Mouse (Mus musculus): ENCODE data around the gene Lilra5. TPM values are rescaled to one million over a fixed set of nuclear protein-coding genes. Genes with fewer than 3 reads are reported as not detected.

Lilra5 gene
- not detected in 2 replicates for total RNA-seq (2023)

DNA sequence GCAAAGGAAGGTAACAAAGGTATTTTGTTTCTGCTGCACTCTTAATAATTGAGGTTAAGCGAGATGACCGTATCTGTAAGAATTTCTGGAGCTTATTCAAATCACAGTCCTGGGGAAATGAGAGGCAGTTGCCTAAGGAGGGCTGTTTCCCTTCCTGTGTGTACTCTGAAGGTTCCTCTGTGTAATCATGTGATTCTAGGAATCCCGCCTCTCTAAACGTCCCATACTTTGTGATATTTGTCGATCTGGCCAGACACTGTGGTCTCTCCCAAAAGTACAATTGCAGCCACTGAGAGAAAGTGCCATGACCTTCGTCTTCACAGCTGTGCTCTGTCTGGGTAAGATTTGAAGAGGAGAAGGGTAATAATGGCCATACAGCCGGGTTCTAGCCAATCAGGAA is at the start of gene Lilra5:
Gene Lilra5, plus strand, starts transcription at position 301 of the 400 bp plus-strand sequence.

Other genes starting within 250 kb of the Lilra5 start
- 12.9 and 20.1 TPM in 2 replicates for gene Lair1, start 174.6 kb upstream of the Lilra5 start, total RNA-seq (2023)
- gene Ttyh1, start 118.3 kb upstream of the Lilra5 start, total RNA-seq (2023) = not detected in 2 replicates
- gene Leng8, start 100.7 kb upstream of the Lilra5 start, total RNA-seq (2023) = 286 and 437 TPM in 2 replicates
- 2.8 and 3.7 TPM in 2 replicates for gene Leng9, start 87.4 kb upstream of the Lilra5 start, total RNA-seq (2023)
- not detected in 2 replicates for gene Cdc42ep5, start 72.9 kb upstream of the Lilra5 start, total RNA-seq (2023)
- not detected in 2 replicates for gene Ncr1, start 100.0 kb downstream of the Lilra5 start, total RNA-seq (2023)
- gene Gp6, start 160.0 kb downstream of the Lilra5 start, total RNA-seq (2023) = 0.19 and 0.43 TPM in 2 replicates
- gene Rdh13, start 207.9 kb downstream of the Lilra5 start, total RNA-seq (2023) = 1.8 and 3.3 TPM in 2 replicates
- gene Eps8l1, start 222.9 kb downstream of the Lilra5 start, total RNA-seq (2023) = 2.8 and 9.7 TPM in 2 replicates